Mouse (Mus musculus) brain, embryonic 14.5 days (tissue): ENCODE data around the gene Gm10065.

ENCODE experiments used
- CTCF ChIP-seq: fragments of 200-500 bp; IDR thresholded peaks from 2 replicates; pipeline ENCODE4 v1.5.1; 2012; ENCODE audit warnings: inconsistent platforms, mild to moderate bottlenecking, moderate library complexity, borderline replicate concordance; ENCODE audit not compliant: insufficient read depth, insufficient read length; ENCODE audit errors: extremely low read depth
- POLR2A ChIP-seq: fragments of 200-500 bp; IDR thresholded peaks from 2 replicates; pipeline ENCODE4 v1.6.1; 2012; ENCODE audit warnings: mild to moderate bottlenecking, inconsistent platforms, borderline replicate concordance; ENCODE audit not compliant: poor library complexity, insufficient read depth, insufficient read length, severe bottlenecking; ENCODE audit errors: extremely low read depth

- TF ChIP-seq POLR2A (no peak), CTCF (no peak)
These were observed 32.4 kb downstream of the Gm10065 start for GRCm38 (mm10) chr13:21446796-21447195.
